Mouse (Mus musculus) regulatory T cell (primary cell): ENCODE measurements around the gene Fmnl3.

ENCODE experiments used
- in situ Hi-C: fragments of 300-600 bp; cut with MboI, MseI; formaldehyde crosslinking; loops from one replicate; pipeline ENCODE4 v1.15.1; 2025; ENCODE audit warnings: high pct_unique_total_duplicates

Fmnl3 gene

DNA sequence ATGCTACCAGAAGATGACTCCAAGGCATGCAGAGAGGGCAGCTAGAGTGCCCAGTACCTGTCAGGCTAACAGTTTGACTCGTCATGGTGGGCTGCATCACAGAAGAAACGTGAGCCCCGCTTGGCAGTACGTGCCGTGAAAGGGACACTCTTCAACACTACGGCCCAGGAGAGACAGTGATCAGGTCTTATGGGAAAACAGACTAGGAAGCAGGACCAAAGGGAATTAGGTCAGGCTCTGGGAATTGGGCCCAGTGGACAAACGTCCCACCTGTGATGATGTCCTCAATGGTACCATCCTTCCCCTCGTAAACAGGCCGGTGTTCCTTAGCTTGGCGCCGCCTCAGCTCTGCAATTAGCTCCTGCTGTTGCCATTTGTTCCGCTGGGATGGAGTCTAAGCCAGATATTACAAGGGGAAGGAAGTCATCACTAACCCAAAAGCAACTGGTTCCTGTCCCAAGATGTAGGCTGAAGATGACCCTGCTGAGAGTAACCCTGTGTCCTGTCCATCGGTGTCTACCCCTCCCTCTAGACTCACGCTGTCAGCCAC, 51.3 kb downstream of the Fmnl3 start:
- in situ Hi-C loops = no loop called here

DNA sequence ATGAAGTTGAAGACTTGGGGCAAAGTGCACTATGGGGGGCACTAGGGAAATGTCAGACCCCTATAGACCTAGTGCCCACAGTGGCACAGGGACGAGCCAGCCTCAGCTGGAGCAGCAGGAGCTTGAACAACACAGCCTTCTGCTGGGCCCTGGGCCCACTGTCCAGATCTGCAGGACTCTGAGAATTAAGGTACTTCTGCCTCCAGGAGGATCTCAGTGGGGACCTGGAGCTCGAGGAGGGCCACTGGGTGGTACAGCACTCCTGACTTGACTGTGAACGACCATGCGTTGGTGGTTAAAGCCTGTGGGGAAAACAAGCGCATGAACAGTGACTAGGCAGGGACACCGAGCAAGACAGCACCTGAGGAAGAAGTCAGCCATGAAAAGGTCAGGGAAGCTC, 52.2 kb downstream of the Fmnl3 start:
- in situ Hi-C loops = no loop called here

DNA sequence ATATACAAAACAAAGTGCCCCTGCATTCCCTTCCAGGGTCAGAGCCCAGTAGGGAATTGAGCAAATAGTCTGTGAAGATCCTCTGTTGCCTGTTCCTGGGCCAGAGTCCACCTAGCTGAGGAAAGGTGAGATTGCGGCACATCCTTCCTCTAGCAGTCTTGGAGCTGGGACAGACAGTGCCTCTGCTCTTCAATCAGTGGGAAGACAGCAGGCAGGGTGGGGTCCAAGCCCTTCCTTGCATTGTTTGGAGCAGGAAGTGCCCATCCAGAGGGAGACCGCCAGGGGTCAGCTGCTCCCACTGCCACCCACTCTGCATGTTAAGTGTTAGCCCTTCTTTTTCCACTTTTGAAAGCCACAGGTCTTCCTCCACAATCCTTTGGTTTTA, 53.0 kb downstream of the Fmnl3 start:
- in situ Hi-C loops = no loop called here

DNA sequence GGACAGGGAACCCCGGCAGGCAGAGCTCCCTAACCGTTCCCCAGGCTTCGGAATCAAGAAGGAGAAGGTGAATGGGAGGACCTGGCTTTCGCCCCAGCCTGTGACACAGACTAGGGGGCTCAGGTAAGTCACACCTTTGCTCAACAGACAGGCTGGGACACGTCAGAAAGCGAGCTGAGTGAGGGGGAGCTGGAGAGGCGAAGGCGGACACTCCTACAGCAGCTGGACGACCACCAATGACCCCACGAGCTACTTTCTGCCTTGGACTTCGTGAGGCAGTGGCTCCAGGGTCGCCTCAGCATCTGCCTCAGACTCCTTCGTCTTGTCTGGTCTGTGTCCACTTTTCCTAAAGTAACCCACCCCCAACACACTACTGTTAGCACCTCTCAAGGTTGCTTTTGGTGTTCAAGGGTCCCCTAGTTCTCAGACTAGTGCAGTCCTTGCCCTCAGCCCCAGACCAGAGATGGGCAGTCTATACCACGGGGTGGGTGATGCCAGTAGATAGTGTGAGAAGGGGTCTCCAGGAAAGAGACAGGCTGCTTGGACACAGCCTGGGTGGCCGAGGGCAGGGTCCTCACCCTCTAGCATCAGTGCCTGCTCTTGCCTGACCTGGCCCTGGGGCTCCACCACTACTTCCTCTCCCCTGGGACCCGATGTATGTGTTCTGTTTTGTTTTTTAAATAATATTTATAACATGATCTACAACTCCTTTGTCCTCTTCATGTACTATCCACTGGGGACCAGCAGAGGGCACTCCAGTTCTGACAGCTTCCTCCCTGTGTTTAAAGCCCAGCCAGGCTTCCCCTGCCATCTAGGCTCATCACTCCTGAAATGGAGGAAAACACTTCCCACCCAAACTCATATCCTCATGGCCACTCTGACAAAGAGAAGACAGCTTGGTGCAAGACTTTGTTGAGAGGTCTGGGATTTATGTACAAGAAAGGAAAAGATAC, 53.7 kb downstream of the Fmnl3 start:
- in situ Hi-C loops = no loop called here

DNA sequence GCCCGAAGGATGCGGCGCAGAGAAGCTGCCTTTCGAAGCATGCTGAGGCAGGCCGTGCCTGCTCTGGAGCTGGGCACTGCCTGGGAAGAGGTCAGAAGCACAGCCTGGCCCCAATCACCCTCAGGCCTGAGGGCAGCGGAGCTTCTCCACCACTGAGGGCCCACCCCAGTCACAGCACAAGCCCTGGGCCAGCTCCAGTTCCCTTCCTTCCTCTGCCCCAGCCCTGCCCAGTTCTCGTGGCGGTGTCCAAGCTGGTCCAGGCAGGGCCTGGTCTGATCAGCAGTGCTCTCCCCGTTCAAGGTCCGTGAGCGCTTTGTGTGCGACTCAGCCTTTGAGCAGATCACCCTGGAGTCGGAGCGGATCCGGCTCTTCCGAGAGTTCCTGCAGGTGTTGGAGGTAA, 55.4 kb downstream of the Fmnl3 start:
- in situ Hi-C loops = no loop called here

DNA sequence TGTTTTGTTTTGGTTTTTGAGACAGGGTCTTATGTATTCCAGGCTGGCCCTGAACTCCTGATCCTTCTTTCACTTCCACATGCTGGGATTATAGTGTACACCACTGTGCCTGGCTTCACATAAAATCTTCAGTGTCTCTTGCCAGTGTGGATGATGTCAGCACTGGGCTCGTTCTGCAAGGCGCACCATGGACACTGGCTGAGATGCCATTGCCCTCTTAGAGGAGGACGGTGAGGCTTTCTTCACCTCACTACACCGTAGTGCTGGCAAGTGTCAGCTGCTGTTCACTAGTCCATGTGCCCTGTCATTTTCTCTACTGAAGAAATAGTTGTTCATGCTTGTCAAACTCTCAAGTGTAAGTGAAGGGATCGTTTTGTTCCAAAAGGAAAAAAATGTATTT, 59.7 kb downstream of the Fmnl3 start:
- in situ Hi-C loops = no loop called here

DNA sequence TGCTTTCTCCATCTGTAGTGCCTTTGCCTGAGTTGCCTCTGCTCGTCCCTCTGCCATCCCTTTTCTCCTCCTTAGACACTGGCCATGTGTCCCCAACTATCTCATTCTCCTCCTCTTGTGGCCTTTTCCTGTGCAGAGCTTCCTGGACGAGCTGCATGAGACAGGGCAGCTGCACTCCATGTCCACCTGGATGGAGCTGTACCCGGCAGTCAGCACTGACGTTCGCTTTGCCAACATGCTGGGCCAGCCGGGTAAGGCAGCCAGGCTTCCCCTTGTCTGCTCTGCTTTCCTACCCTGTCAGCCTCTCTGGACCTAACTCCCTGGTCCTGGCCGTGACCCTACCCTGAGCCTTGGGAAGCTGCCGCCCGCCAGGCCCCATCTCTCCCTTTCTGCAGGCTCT, 60.7 kb downstream of the Fmnl3 start:
- in situ Hi-C loops = no loop called here

DNA sequence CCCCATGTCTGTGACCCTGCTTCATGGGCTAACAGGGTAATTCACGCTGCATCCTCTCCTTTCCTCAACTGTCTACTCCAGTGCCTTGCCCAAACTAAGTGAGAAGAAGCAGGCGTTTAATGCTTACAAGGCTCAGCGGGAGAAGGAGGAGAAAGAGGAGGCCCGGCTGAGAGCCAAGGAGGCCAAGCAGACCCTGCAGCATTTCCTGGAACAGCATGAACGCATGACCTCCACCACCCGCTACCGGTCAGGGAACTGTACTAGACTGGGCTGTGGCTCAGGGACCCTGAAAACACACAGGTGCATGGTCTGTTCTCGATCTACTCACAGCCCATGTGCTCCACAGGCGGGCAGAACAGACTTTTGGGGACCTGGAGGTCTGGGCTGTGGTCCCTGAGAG, 62.8 kb downstream of the Fmnl3 start:
- in situ Hi-C loops = no loop called here

DNA sequence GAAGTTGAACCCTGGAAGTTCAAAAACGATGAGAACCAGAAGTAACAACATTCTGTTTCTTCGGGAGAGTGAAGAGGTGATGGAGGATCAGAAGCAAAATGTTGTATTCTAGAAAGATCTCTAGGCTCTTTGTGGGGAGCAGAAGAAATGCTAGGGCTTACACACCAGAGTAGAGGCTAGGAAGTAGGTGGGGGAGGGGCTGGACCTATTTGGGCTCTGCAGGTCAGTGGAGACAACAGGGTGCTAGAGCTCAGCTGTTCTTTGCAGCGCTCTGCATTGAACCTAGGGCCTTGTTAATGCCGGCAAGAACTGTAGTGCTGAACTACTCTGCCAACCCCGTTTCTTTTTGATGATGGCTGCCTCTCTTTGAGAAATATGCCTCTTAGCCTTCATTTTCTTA, 74.1 kb downstream of the Fmnl3 start:
- in situ Hi-C loops = no loop called here

DNA sequence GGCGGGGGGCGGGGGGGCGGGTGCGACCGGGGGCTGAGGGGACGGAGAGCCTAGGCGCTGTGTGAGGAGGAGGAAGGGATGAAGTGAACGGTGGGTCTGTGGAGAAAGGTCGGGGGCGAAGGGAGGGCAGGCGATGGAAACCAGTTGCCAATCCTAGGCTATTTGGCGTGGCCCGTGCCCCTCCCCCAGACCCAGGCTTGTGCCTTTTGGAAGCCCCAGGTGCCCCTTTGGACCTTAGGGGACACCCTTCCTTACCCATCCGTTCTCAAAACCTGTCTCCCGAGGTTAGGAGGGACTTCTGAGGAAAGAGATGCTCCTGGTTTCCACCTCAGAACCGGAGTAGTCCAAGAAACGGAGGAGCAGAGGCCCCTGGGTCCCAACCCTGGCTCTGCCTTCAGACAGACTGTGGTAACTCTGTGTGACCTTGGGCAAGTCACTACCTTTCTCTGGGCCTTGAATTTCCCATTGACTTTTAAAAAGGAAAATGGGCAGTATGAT, 74.7 kb downstream of the Fmnl3 start, which contains the start of gene Fam186b:
Fam186b (minus strand) TSS at position 405 of the 498 bp plus-strand sequence.
- in situ Hi-C loops = no loop called here

DNA sequence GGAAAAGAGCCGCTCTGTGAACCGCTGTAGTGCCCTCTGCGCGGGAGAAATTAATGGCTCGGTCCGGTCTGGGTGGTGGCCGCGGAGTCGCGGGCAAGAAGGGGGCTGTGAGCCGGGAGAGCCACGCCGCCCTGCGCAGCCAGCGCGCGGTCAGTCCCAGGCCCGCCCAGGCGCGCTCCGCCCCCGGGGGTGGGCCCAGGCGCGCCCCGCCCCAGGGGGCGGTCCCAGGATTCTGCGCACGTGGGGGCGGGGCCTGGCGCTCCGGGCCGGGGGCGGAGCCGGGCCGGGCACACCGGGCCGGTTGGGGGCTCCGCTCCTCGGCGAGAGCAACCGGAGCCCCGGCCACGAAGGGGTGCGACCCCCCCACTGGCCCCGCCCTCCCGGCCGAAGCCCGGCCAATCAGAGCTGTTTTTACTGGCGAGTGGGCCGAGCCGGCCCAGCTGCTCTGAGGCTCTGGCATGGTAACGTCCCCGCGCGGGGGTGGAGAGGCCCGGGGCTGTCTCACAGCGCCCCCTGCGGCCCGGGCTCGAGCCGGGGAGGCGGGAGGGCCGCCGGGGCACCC, 75.4 kb downstream of the Fmnl3 start, which contains the start of gene Prpf40b:
Prpf40b (plus strand) TSS at position 275 of the 562 bp plus-strand sequence.
- in situ Hi-C loops = no loop called here

DNA sequence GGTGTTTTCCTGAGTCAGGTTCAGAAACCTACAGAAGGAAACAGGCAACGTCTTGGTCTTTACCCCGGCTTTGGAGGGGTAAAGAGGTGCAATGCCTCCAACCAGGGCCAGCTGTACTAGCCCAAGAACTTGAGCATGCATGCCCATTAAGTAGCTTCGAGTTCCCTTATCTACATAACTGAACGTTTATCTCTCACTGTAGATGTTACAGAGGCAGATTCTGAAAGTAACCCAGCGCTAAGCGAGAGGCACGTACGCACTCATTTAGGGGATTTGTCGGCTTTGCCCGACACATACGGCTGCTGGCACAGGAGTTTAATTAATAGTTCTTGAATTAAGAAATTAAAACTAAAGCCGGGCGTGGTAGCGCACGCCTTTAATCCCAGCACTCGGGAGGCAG, 76.0 kb downstream of the Fmnl3 start:
- in situ Hi-C loops = no loop called here

DNA sequence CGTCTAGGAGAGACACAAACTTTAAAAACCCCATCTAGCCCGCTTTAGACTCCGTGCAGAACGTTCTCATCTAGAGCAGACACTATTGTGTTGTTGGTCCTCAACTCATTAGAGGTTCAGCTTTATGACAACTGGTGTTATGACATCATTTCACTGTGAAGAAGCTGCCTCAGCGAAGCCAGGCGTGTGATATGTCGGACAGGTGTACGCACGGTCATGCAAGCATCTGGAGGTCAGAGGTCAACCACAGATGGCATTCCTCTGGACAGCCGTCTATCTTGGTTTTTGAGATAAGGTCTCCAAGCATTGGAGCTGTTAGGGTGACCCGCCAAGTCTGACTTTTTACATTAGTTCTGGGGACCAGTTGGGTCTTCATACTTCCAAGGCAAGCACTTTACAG, 79.7 kb downstream of the Fmnl3 start:
- in situ Hi-C loops = no loop called here

DNA sequence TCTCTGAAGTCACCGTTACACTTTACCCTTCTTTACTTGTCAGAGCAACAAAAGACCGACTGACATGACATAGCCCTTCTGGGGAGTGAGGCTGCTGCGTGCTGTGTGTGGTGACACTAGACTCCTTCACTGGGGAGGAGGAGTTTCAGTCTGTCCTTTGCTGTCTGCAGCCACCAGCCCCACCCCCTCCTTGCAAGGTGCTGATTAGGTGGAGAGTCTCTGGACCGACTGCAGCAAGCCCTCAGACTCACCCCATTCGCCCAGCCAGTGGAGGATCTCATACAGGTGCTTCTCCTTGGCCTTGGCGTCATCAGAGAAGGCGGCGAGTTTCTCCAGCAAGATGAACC, 85.1 kb downstream of the Fmnl3 start:
- in situ Hi-C loops = no loop called here

DNA sequence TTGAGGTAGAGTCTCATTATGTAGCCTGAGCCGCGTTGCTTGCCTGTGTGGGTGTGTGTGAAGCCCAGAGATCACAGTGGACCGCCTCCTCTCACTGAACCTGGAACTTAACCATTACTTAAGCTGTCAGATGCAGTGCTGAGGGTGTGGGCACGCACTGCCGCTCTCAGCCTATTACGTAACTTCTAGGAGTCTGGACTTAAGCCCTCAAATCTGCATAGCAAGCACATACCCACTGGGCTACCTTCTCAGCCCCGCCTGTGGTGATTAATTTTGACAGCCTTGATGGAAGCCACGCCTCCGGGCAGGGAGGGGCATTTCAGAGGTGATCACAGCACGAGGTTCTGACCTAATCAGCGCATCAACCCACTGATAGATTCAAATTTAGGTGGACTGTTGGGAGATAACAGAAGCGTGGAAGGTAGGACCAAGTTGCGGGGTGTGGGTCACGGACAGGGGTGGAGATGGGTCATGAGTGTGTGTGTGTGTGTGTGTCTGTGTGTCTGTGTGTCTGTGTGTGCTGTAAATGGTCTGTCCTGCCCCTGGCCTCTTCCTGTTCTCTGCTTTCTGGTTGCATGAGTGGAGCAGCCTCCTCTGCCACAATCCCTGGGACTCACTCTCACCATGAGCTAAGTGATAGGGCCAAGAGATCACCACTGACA, 85.6 kb downstream of the Fmnl3 start:
- in situ Hi-C loops = no loop called here

DNA sequence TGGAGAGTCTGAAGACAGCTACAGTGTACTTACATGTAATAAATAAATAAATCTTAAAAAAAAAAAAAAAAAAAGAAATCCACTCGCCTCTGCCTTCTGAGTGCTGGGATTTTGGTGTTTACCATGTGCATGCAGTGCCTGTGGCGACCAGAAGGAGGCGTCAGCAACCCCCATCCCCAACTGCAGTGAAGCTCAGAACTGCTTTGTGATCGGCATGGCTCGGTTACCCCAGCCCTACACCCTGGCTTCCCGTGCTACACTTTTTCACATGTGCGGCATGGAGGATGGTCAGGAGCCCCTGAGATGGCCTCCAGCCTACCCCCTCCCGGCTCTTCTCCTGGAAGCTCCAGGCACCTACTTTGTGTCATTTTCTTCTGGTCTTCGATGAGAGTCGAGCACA, 86.8 kb downstream of the Fmnl3 start:
- in situ Hi-C loops = no loop called here

DNA sequence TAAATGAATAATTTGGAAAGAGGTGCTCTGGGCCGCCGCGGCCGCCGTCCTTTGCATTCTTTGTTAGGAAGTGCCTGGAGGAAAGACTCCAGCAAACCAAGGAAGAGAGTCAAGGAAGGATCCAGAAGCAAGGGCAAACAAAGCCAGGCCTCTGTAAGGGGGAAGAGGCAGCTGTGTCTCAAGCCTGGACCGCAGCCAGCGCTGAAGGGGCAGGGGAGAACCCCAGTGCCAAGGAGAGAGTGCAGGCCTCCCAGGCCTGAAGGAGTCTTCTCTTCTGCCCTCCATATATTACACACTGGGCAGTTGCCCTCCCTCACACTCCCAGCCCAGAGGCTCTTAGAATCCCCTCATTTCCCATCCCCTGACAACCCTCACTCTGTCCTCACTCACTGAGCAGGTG, 92.0 kb downstream of the Fmnl3 start:
- in situ Hi-C loops = no loop called here

DNA sequence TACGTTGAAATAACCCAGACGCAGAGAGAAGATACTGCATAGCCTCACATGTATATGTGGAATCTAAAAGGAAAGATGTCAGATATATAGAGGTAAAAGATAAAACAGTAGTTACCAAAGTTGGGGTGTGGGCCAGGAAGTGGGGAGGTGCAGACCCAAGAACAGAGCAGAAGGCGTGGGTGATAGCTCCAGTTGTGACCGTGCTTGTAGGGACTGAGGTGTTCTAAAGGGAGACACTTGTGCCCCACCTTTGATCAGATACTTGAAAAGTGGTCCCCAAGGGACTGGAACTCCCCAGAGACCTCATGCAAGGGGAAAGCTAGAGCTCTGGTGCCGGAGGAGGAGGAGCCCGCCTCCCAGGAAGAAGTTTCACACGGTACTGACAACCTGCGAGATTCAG, 94.2 kb downstream of the Fmnl3 start:
- in situ Hi-C loops = no loop called here
